Mouse (Mus musculus) bone marrow, adult 2 months (tissue): ENCODE data around the gene Kank1.

Experiments
- CTCF ChIP-seq: fragments of 200-500 bp; IDR thresholded peaks from 2 replicates; pipeline ENCODE4 v1.5.1; 2011; ENCODE audit warnings: low read length, control low read depth; ENCODE audit not compliant: control insufficient read depth, insufficient read depth
- POLR2A ChIP-seq: fragments of 200-500 bp; IDR thresholded peaks from 2 replicates; pipeline ENCODE4 v1.6.1; 2011; ENCODE audit warnings: low read depth, mild to moderate bottlenecking, control low read depth, low read length, borderline replicate concordance; ENCODE audit not compliant: control insufficient read depth

- TF ChIP-seq POLR2A = no peak
- TF ChIP-seq CTCF = no peak
Measured at GRCm38 (mm10) chr19:25345972-25346371, 109.2 kb downstream of the Kank1 start.
